Comparison of ENCODE assay signal across 28 mouse cellular contexts in the genomic region with DNA sequence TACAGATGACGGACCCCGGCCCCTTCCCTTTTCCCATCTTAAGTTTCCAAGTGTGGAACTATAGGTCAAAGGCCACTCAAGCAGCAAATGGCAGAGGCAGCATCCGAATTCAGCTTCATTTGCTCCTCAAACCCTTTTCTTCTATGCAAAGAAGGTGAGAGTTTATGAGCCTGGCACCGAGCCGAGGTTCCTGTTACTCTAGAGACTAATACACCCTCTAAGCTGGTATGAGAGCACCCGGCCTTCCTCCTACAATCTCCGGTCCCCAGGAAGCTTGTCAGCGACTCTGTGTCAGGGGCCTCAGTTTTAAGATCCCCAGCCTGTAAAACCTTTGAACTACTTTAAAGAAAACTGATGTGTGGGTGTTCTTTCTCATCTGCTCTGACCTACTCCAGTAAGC.
DNase-seq lines count a peak whose midpoint lies in the region; ATAC-seq and TF ChIP-seq lines count a peak whose summit lies in the region.
"Had no signal": no experiment of that assay in that cellular context is flagged by ENCODE, and none has a peak within 500 bp of the region (broad histone marks: within the 10 kb centered on the region; RNA-seq: fewer than 3 reads in every experiment).

No protein-coding gene starts in this region.

- H3K4me3 ChIP-seq in intestine, postnatal 0 days (ENCODE audit: low read depth, low read length) = no peak overlapping the region
- H3K4me3 ChIP-seq in intestine, embryonic 15.5 days (replicated peaks) = no peak overlapping the region
- H3K4me3 ChIP-seq in kidney, embryonic 14.5 days (ENCODE audit: low read length) = no peak overlapping the region
- H3K4me3 ChIP-seq: embryonic facial prominence, embryonic 13.5 days; forebrain, embryonic 10.5 days; forebrain, embryonic 15.5 days; hindbrain, embryonic 12.5 days; left cerebral cortex, adult 2 months; limb, embryonic 13.5 days; lung, embryonic 15.5 days; midbrain, embryonic 10.5 days; midbrain, embryonic 15.5 days had no signal

- no peaks in the 10 kb centered on the region for H3K27me3 ChIP-seq in intestine, postnatal 0 days (replicated peaks; ENCODE audit: control insufficient read depth, insufficient read depth, low read length)
- no peaks in the 10 kb centered on the region for H3K27me3 ChIP-seq in intestine, embryonic 15.5 days (replicated peaks)
- no peaks in the 10 kb centered on the region for H3K27me3 ChIP-seq in kidney, embryonic 14.5 days (ENCODE audit: control insufficient read depth, insufficient read depth, low read length)
- H3K27me3 ChIP-seq: embryonic facial prominence, embryonic 13.5 days; forebrain, embryonic 15.5 days; lung, embryonic 15.5 days; midbrain, embryonic 15.5 days had no signal

- WGBS in intestine, postnatal 0 days = 64% methylated on average over 8 of the region's 8 CpGs
- WGBS in intestine, embryonic 15.5 days = 75% methylated on average over 8 of the region's 8 CpGs
- WGBS in kidney, embryonic 14.5 days = 23% methylated on average over 8 of the region's 8 CpGs
- WGBS in large intestine, adult 2 months = 26% methylated on average over 8 of the region's 8 CpGs

- DNase-seq in kidney, postnatal 10 days = peak; percentile 76
- peak; percentile 94 for DNase-seq in large intestine, adult 2 months (ENCODE audit: low read depth, low spot score)
- no peak for DNase-seq in layer of hippocampus, adult 9-11 months
- no peak for DNase-seq in layer of hippocampus, adult 8-10 months (ENCODE audit: low spot score in 2 of 2)
- DNase-seq: adrenal gland, postnatal 25 days; cerebellum, adult 11-12 months; cerebellum, adult 9-11 months; embryo, embryonic 11 days; heart, adult 18-20 months; heart, postnatal 36 days; right cerebral cortex, adult 18-20 months; spleen, adult 18-20 months; thymus, postnatal 25 days had no signal

- no peak overlapping the region for H3K9ac ChIP-seq in intestine, postnatal 0 days (ENCODE audit: low read depth, low read length)
- no peak overlapping the region for H3K9ac ChIP-seq in intestine, embryonic 15.5 days
- no peak overlapping the region for H3K9ac ChIP-seq in kidney, embryonic 14.5 days (ENCODE audit: low read depth, low read length)
- H3K9ac ChIP-seq: embryonic facial prominence, embryonic 13.5 days; forebrain, embryonic 15.5 days; hindbrain, embryonic 12.5 days; limb, embryonic 13.5 days; lung, embryonic 15.5 days; midbrain, embryonic 15.5 days had no signal

- no peaks in the 10 kb centered on the region for H3K36me3 ChIP-seq in intestine, postnatal 0 days (ENCODE audit: control insufficient read depth, insufficient read depth)
- no peaks in the 10 kb centered on the region; the same call in 1 of the 2 replicates for H3K36me3 ChIP-seq in intestine, embryonic 15.5 days
- H3K36me3 ChIP-seq in kidney, embryonic 14.5 days (ENCODE audit: control insufficient read depth, insufficient read depth, low read length) = 0 out of 2 replicates have a peak, but pooled peaks cover 3% of the 10 kb centered on the region
- H3K36me3 ChIP-seq: embryonic facial prominence, embryonic 13.5 days; forebrain, embryonic 10.5 days; forebrain, embryonic 15.5 days; hindbrain, embryonic 12.5 days; limb, embryonic 13.5 days; lung, embryonic 15.5 days; midbrain, embryonic 10.5 days; midbrain, embryonic 15.5 days had no signal

- peak overlapping the region; percentile 43 for H3K27ac ChIP-seq in intestine, postnatal 0 days (ENCODE audit: low read depth, low read length)
- H3K27ac ChIP-seq in intestine, embryonic 15.5 days = no peak overlapping the region
- H3K27ac ChIP-seq in kidney, embryonic 14.5 days (ENCODE audit: low read depth, low read length) = peak overlapping the region; percentile 55; the same call in 1 of the 2 replicates
- H3K27ac ChIP-seq: embryonic facial prominence, embryonic 13.5 days; forebrain, embryonic 10.5 days; forebrain, embryonic 15.5 days; hindbrain, embryonic 12.5 days; left cerebral cortex, adult 2 months; limb, embryonic 13.5 days; lung, embryonic 15.5 days; midbrain, embryonic 10.5 days; midbrain, embryonic 15.5 days had no signal

- no peak overlapping the region for H3K4me2 ChIP-seq in intestine, postnatal 0 days (replicated peaks; ENCODE audit: low read depth)
- no peak overlapping the region for H3K4me2 ChIP-seq in intestine, embryonic 15.5 days (replicated peaks)
- no peak overlapping the region for H3K4me2 ChIP-seq in kidney, embryonic 14.5 days (replicated peaks; ENCODE audit: low read depth, low read length)
- H3K4me2 ChIP-seq: embryonic facial prominence, embryonic 13.5 days; forebrain, embryonic 15.5 days; heart, embryonic 11.5 days; hindbrain, embryonic 12.5 days; limb, embryonic 13.5 days; liver, embryonic 11.5 days; lung, embryonic 15.5 days; midbrain, embryonic 15.5 days had no signal

- 0 out of 2 replicates have a peak, but pooled peaks cover 9% of the 10 kb centered on the region for H3K4me1 ChIP-seq in intestine, postnatal 0 days (replicated peaks; ENCODE audit: control insufficient read depth, insufficient read depth, low read length)
- H3K4me1 ChIP-seq in intestine, embryonic 15.5 days (replicated peaks) = 0 out of 2 replicates have a peak, but pooled peaks cover 6% of the 10 kb centered on the region
- H3K4me1 ChIP-seq in kidney, embryonic 14.5 days (ENCODE audit: control insufficient read depth, insufficient read depth, low read length) = peaks cover 9% of the 10 kb centered on the region; the same call in 1 of the 2 replicates
- H3K4me1 ChIP-seq: forebrain, embryonic 15.5 days; hindbrain, embryonic 12.5 days; midbrain, embryonic 15.5 days had no signal

- ATAC-seq in intestine, postnatal 0 days = peak; percentile 68
- ATAC-seq in intestine, embryonic 15.5 days = no peak
- ATAC-seq in kidney, embryonic 14.5 days (ENCODE audit: low FRiP score, low TSS enrichment) = peak; percentile 21; the same call in 1 of the 2 replicates
- ATAC-seq: CD4-positive, CD25-positive, alpha-beta regulatory T cell, adult 4 months; forebrain, embryonic 15.5 days; midbrain, embryonic 15.5 days had no signal

- H3K9me3 ChIP-seq in intestine, postnatal 0 days (ENCODE audit: control insufficient read depth) = no peaks in the 10 kb centered on the region
- no peaks in the 10 kb centered on the region for H3K9me3 ChIP-seq in intestine, embryonic 15.5 days
- no peaks in the 10 kb centered on the region for H3K9me3 ChIP-seq in kidney, embryonic 14.5 days (ENCODE audit: control insufficient read depth, low read length)
- H3K9me3 ChIP-seq: embryonic facial prominence, embryonic 13.5 days; forebrain, embryonic 10.5 days; forebrain, embryonic 15.5 days; hindbrain, embryonic 12.5 days; lung, embryonic 15.5 days; midbrain, embryonic 10.5 days; midbrain, embryonic 15.5 days had no signal

- no peak for TF ChIP-seq CTCF in intestine, postnatal 0 days (IDR thresholded peaks at IDR 0.05; ENCODE audit: low read depth)

Comparison
In these comparisons a context has a peak if more than half of its experiments do, and no peak if none do; other contexts are left out.
1. DNase-seq: peak in kidney, postnatal 10 days (single experiment) and large intestine, adult 2 months (single experiment); none in layer of hippocampus, adult 9-11 months (single experiment) and layer of hippocampus, adult 8-10 months (0 of 2).